Mouse (Mus musculus) CH12.LX (cell line): ENCODE measurements around the gene Gbp3. TPM values are rescaled to one million over a fixed set of nuclear protein-coding genes. Genes with fewer than 3 reads are reported as not detected.
"Not testable (repeated sequence)": the region's sequence is repeated elsewhere in the genome, so short reads cannot be mapped to it uniquely, and the experiment has no call there.

Experiments
- DNase-seq: peaks from one replicate; pipeline ENCODE4 v3.0.0-alpha.2; 2013; ENCODE audit errors: extremely low read depth
- H3K27ac ChIP-seq: 2 replicates; pipeline ENCODE4 v1.5.1; 2012; ENCODE audit warnings: low read depth, mild to moderate bottlenecking, control low read depth, moderate library complexity; ENCODE audit not compliant: insufficient read depth
- H3K27me3 ChIP-seq: replicated peaks from 2 replicates; pipeline ENCODE3; 2012; ENCODE audit warnings: inconsistent platforms
- H3K36me3 ChIP-seq, 2 experiments: replicated peaks in 1 of 2; 2 replicates each; pipeline versions ENCODE3 to v1.6.1; 2012; ENCODE audit warnings: inconsistent platforms in 1 of 2, low read length in 1 of 2, mild to moderate bottlenecking in 1 of 2, mixed read lengths in 1 of 2, moderate library complexity in 1 of 2; ENCODE audit not compliant: control insufficient read depth in 1 of 2, insufficient read depth in 1 of 2
- H3K4me1 ChIP-seq, 2 experiments: 2 replicates each; pipeline ENCODE4 v1.6.1; 2012; ENCODE audit warnings: inconsistent platforms in 1 of 2, moderate library complexity in 1 of 2; ENCODE audit not compliant: insufficient read depth in 2 of 2, control insufficient read depth in 1 of 2
- H3K4me2 ChIP-seq: 2 replicates; pipeline ENCODE4 v1.6.1; 2012; ENCODE audit warnings: low read depth, mild to moderate bottlenecking, control low read depth; ENCODE audit not compliant: poor library complexity, insufficient read depth, severe bottlenecking
- H3K4me3 ChIP-seq, 3 experiments: fragments of 150-350 bp in 1 of 3; sonication (generic) in 1 of 3; replicated peaks in 1 of 3; 2 replicates each; pipeline versions ENCODE3 to v1.5.1; 2011 to 2012; ENCODE audit warnings: low read depth in 2 of 3, low read length in 2 of 3, mild to moderate bottlenecking in 2 of 3, moderate library complexity in 2 of 3, control low read depth in 1 of 3, improper control_type of control experiment in 1 of 3, inconsistent platforms in 1 of 3, mixed read lengths in 1 of 3; ENCODE audit not compliant: poor library complexity in 1 of 3
- H3K79me2 ChIP-seq: replicated peaks from 2 replicates; pipeline ENCODE4 v1.6.1; 2012; ENCODE audit warnings: mild to moderate bottlenecking, moderate library complexity; ENCODE audit not compliant: control insufficient read depth, poor library complexity, insufficient read depth, severe bottlenecking; ENCODE audit errors: extremely low read depth
- H3K9ac ChIP-seq: 2 replicates; pipeline ENCODE4 v1.6.1; 2012; ENCODE audit warnings: low read depth, mild to moderate bottlenecking, control low read depth, moderate library complexity; ENCODE audit not compliant: insufficient read depth
- H3K9me3 ChIP-seq: replicated peaks from 2 replicates; pipeline ENCODE3; 2012; ENCODE audit warnings: low read length, inconsistent platforms, mixed read lengths
- CHD2 ChIP-seq: IDR thresholded peaks from 2 replicates; pipeline ENCODE4 v1.6.1; 2011; ENCODE audit warnings: low read length, improper control_type of control experiment
- E2F4 ChIP-seq: IDR thresholded peaks from 2 replicates; pipeline ENCODE4 v1.6.1; 2011; ENCODE audit warnings: low read depth, low read length, improper control_type of control experiment; ENCODE audit not compliant: insufficient replicate concordance
- ELF1 ChIP-seq: IDR thresholded peaks from 2 replicates; pipeline ENCODE4 v1.6.1; 2014; ENCODE audit warnings: low read depth, mild to moderate bottlenecking, inconsistent platforms, low read length, improper control_type of control experiment
- EP300 ChIP-seq: IDR thresholded peaks from 2 replicates; pipeline ENCODE4 v1.6.1; 2011; ENCODE audit warnings: low read length, improper control_type of control experiment
- JUN ChIP-seq: IDR thresholded peaks from 2 replicates; pipeline ENCODE4 v1.6.1; 2011; ENCODE audit warnings: low read depth, mild to moderate bottlenecking, low read length, improper control_type of control experiment, moderate library complexity; ENCODE audit not compliant: insufficient read depth
- JUND ChIP-seq: conservative IDR thresholded peaks from 2 replicates; pipeline ENCODE4 v1.6.1; 2011; ENCODE audit warnings: low read depth, low read length, improper control_type of control experiment
- MEF2A ChIP-seq: IDR thresholded peaks from 2 replicates; pipeline ENCODE4 v1.6.1; 2014; ENCODE audit warnings: low read depth, mild to moderate bottlenecking, inconsistent platforms, low read length, improper control_type of control experiment, borderline replicate concordance
- MYC ChIP-seq: IDR thresholded peaks from 2 replicates; pipeline ENCODE4 v1.6.1; 2011; ENCODE audit warnings: low read depth, mild to moderate bottlenecking, improper control_type of control experiment, low read length
- POLR2AphosphoS2 ChIP-seq: IDR thresholded peaks from 2 replicates; pipeline ENCODE4 v1.6.1; 2011; ENCODE audit warnings: low read depth, low read length, improper control_type of control experiment
- SIN3A ChIP-seq: IDR thresholded peaks from 2 replicates; pipeline ENCODE4 v1.6.1; 2012; ENCODE audit warnings: low read length, improper control_type of control experiment, inconsistent platforms
- UBTF ChIP-seq: IDR thresholded peaks from 2 replicates; pipeline ENCODE4 v1.6.1; 2012; ENCODE audit warnings: low read depth, mild to moderate bottlenecking, inconsistent platforms, low read length, improper control_type of control experiment, moderate library complexity
- USF1 ChIP-seq: IDR thresholded peaks from 2 replicates; pipeline ENCODE4 v1.6.1; 2014; ENCODE audit warnings: low read depth, mild to moderate bottlenecking, inconsistent platforms, low read length, improper control_type of control experiment
- ZC3H11A ChIP-seq: IDR thresholded peaks from 2 replicates; pipeline ENCODE4 v1.6.1; 2012; ENCODE audit warnings: low read depth, mild to moderate bottlenecking, inconsistent platforms, low read length, improper control_type of control experiment
- dilution Hi-C: fragments of 300-500 bp; cut with MboI; formaldehyde crosslinking; loops from 2 replicates; pipeline ENCODE4 v1.14.3; 2020; ENCODE audit warnings: low sequenced_read_pairs; ENCODE audit not compliant: extremely low pct_unique_long_range_greater_than_20kb, extremely low pct_ligation_motif_present
- in situ Hi-C: fragments of 300-500 bp; cut with MboI; formaldehyde crosslinking; loops from 3 replicates; pipeline ENCODE4 v1.14.3; 2019; ENCODE audit warnings: low sequenced_read_pairs, low pct_ligation_motif_present, low pct_unique_long_range_greater_than_20kb, mixed read lengths
- polyA plus RNA-seq: library from polyadenylated mRNA; unstranded; fragments of >175 nt; gene quantifications from 2 replicates; pipeline ENCODE4 v1.2.1, GENCODE M21; 2012; ENCODE audit warnings: low read depth; ENCODE audit not compliant: insufficient read length
- total RNA-seq, 2 experiments: library from RNA; depleted of rRNA; stranded (reverse); fragments of 300-350 nt in 1 of 2; fragments of >200 nt in 1 of 2; gene quantifications; 2 replicates each; pipeline ENCODE4 v1.2.3; 2012 to 2014

Gbp3 gene
- total and polyA plus RNA-seq, 3 experiments = 89.0 to 91.4 (median 90.6) TPM

GRCm38 (mm10) chr3:142533185-142533584, 26.6 kb upstream of the Gbp3 start:
- Histone ChIP-seq H3K4me2 (no peak overlapping the region), H3K79me2 (no peaks in the 10 kb centered on the region), H3K9me3 (no peaks in the 10 kb centered on the region), H3K9ac (no peak overlapping the region), H3K4me3 (no peak overlapping the region), H3K4me1 (peaks cover 12 to 31% of the 10 kb centered on the region in 2 experiments), H3K27ac (no peak overlapping the region), H3K27me3 (no peaks in the 10 kb centered on the region), H3K36me3 (no peaks in the 10 kb centered on the region)
- in situ Hi-C loops = no loop called here
- no peak for TF ChIP-seq E2F4
- TF ChIP-seq ZC3H11A = no peak
- TF ChIP-seq USF1 = no peak
- no peak for TF ChIP-seq JUND
- no peak for TF ChIP-seq UBTF
- TF ChIP-seq POLR2AphosphoS2 = no peak
- no peak for TF ChIP-seq MEF2A
- no peak for TF ChIP-seq EP300
- dilution Hi-C loops = no loop called here
- DNase-seq = no peak

- in situ Hi-C loops = no loop called here
- no peaks in the 10 kb centered on the region for H3K27me3 ChIP-seq
- no peak overlapping the region for H3K4me2 ChIP-seq
- TF ChIP-seq JUN (peak; percentile 85), CHD2 (no peak), EP300 (peak; percentile 30; the same call in 1 of the 2 replicates), ELF1 (no peak), MEF2A (peak; percentile 78), SIN3A (no peak), E2F4 (no peak), MYC (no peak), JUND (peak; percentile 53; the same call in 1 of the 2 replicates)
- dilution Hi-C loops = no loop called here
- no peaks in the 10 kb centered on the region for H3K36me3 ChIP-seq
- no peaks in the 10 kb centered on the region for H3K79me2 ChIP-seq
- DNase-seq = no peak
- H3K4me3 ChIP-seq = no peak overlapping the region
- H3K4me1 ChIP-seq = peaks cover 5 to 8% of the 10 kb centered on the region in 2 experiments
- no peak overlapping the region for H3K27ac ChIP-seq
- H3K9me3 ChIP-seq = no peaks in the 10 kb centered on the region
- no peak overlapping the region for H3K9ac ChIP-seq
Observed at GRCm38 (mm10) chr3:142535667-142536066, 24.2 kb upstream of the Gbp3 start.

- Histone ChIP-seq H3K27ac (no peak overlapping the region), H3K4me2 (no peak overlapping the region), H3K9ac (no peak overlapping the region), H3K79me2 (no peaks in the 10 kb centered on the region), H3K9me3 (no peaks in the 10 kb centered on the region), H3K4me1 (peaks cover 0 to 10% of the 10 kb centered on the region in 2 experiments; a peak in 2 of 4 replicates), H3K36me3 (peaks cover 3 to 22% of the 10 kb centered on the region in 2 experiments), H3K4me3 (no peak overlapping the region), H3K27me3 (no peaks in the 10 kb centered on the region)
- DNase-seq = no peak
- dilution Hi-C loops = no loop called here
- TF ChIP-seq JUND = peak; percentile 81
- TF ChIP-seq MEF2A = no peak
- in situ Hi-C loops = no loop called here
Observed at GRCm38 (mm10) chr3:142541391-142541790, 18.4 kb upstream of the Gbp3 start.

- in situ Hi-C loops = not testable (repeated sequence)
Observed at GRCm38 (mm10) chr3:142542776-142543175, 17.1 kb upstream of the Gbp3 start.

More at GRCm38 (mm10) chr3:142542776-142543175, 17.1 kb upstream of the Gbp3 start:
- DNase-seq, H3K9me3 ChIP-seq, H3K27me3 ChIP-seq, dilution Hi-C loops, H3K79me2 ChIP-seq, H3K4me1 ChIP-seq, H3K4me2 ChIP-seq, H3K27ac ChIP-seq, H3K9ac ChIP-seq, H3K4me3 ChIP-seq: not testable (repeated sequence)
- peaks cover 3 to 24% of the 10 kb centered on the region in 2 experiments for H3K36me3 ChIP-seq
